10 mouse cellular contexts compared by ENCODE assay signal in genomic region chr9:65217661-65218060, GRCm38 (mm10). TPM values are rescaled to one million over a fixed set of nuclear protein-coding genes. Genes with fewer than 3 reads are reported as not detected.
A peak's percentile ranks its signal among the peaks of the same experiment; 100 is the strongest.
DNase-seq lines count a peak whose midpoint lies in the region; ATAC-seq and TF ChIP-seq lines count a peak whose summit lies in the region.
"Had no signal": no experiment of that assay in that cellular context is flagged by ENCODE, and none has a peak within 500 bp of the region (broad histone marks: within the 10 kb centered on the region; RNA-seq: fewer than 3 reads in every experiment).

No protein-coding gene starts in this region.

- no peak for DNase-seq in heart, postnatal 10 days
- peak; percentile 86 for DNase-seq in adrenal gland, adult 2 months
- DNase-seq in gastrocnemius, postnatal 25 days = peak; percentile 55
- DNase-seq in liver, embryonic 14.5 days (ENCODE audit: low read depth in 3 of 3, low spot score in 3 of 3) = peak in 1 of 3 experiments; percentile 57
- DNase-seq in right cerebral cortex, postnatal 14 days = no peak
- DNase-seq in left cerebral cortex, postnatal 10 days (ENCODE audit: extremely low spot score in 1 of 2, low spot score in 2 of 2) = no peak
- DNase-seq in cerebellum, adult 11-12 months = no peak
- DNase-seq: cerebellum, adult 8-10 months; right cerebral cortex, postnatal 4 days had no signal

- WGBS in heart, embryonic 16.5 days = 58% methylated on average over 6 of the region's 6 CpGs
- WGBS in liver, embryonic 14.5 days (ENCODE audit: insufficient replicate concordance) = 6% methylated on average over 6 of the region's 6 CpGs

- H3K9me3 ChIP-seq in heart, embryonic 16.5 days (replicated peaks; ENCODE audit: control insufficient read depth, low read length) = no peaks in the 10 kb centered on the region
- H3K9me3 ChIP-seq in liver, embryonic 14.5 days (ENCODE audit: control insufficient read depth, low read length) = no peaks in the 10 kb centered on the region

- no peak for TF ChIP-seq CTCF in liver, embryonic 14.5 days (IDR thresholded peaks at IDR 0.05; ENCODE audit: low read depth)

- ATAC-seq in heart, embryonic 16.5 days (replicated peaks; ENCODE audit: extremely low read depth, insufficient read depth, low FRiP score) = no peak
- no peak for ATAC-seq in liver, embryonic 14.5 days (ENCODE audit: insufficient read depth)

- intact Hi-C loops in heart, postnatal 10 days (cut with DNase I) = no loop called here
- intact Hi-C loops in left cerebral cortex, postnatal 10 days (cut with DNase I) = no loop called here

- H3K4me1 ChIP-seq in heart, embryonic 16.5 days (ENCODE audit: control insufficient read depth, insufficient read depth, low read length) = peaks cover 11% of the 10 kb centered on the region
- H3K4me1 ChIP-seq in liver, embryonic 14.5 days (replicated peaks; ENCODE audit: control insufficient read depth in 2 of 2, insufficient read depth in 2 of 2, low read length in 1 of 2) = peaks cover 39 to 43% of the 10 kb centered on the region in 2 experiments

- peak overlapping the region; percentile 5; the same call in 1 of the 2 replicates for H3K27ac ChIP-seq in heart, embryonic 16.5 days (ENCODE audit: low read length)
- peak overlapping the region; percentile 98 for H3K27ac ChIP-seq in liver, embryonic 14.5 days

- no peaks in the 10 kb centered on the region for H3K27me3 ChIP-seq in heart, embryonic 16.5 days (ENCODE audit: control insufficient read depth, insufficient read depth, low read length)
- H3K27me3 ChIP-seq in liver, embryonic 14.5 days (ENCODE audit: control insufficient read depth, insufficient read depth, low read length) = no peaks in the 10 kb centered on the region

- H3K9ac ChIP-seq in heart, embryonic 16.5 days (ENCODE audit: low read length) = no peak overlapping the region
- peak overlapping the region; percentile 97 for H3K9ac ChIP-seq in liver, embryonic 14.5 days (replicated peaks)

- peak; percentile 7; the same call in 1 of the 2 replicates for TF ChIP-seq EP300 in liver, embryonic 14.5 days (IDR thresholded peaks at IDR 0.05; ENCODE audit: low read depth)

- no peak overlapping the region for H3K4me3 ChIP-seq in heart, embryonic 16.5 days (ENCODE audit: low read length)
- H3K4me3 ChIP-seq in liver, embryonic 14.5 days (ENCODE audit: insufficient read depth in 1 of 2, low read depth in 2 of 2, low read length in 2 of 2) = peak overlapping the region; percentile 51 to 73

- no peaks in the 10 kb centered on the region for H3K36me3 ChIP-seq in heart, embryonic 16.5 days (ENCODE audit: control insufficient read depth, insufficient read depth)
- H3K36me3 ChIP-seq in liver, embryonic 14.5 days (replicated peaks; ENCODE audit: control insufficient read depth, insufficient read depth, low read depth) = no peaks in the 10 kb centered on the region; the same call in 1 of the 2 replicates

- H3K4me2 ChIP-seq in heart, embryonic 16.5 days (ENCODE audit: low read depth, low read length) = no peak overlapping the region
- H3K4me2 ChIP-seq in liver, embryonic 14.5 days (ENCODE audit: low read depth) = peak overlapping the region; percentile 93

RNA-seq across cellular contexts. Expression of gene Parp16, which starts 22.5 kb away (rescaled TPM):
- 5.4 and 6.5 TPM in 2 replicates for polyA plus RNA-seq in heart, embryonic 16.5 days (2015; fragmentation: Nextera tagmentation; extraction: Ambion mirVana)
- total RNA-seq in heart, postnatal 10 days (2021) = 1 to 10 TPM; 5.1 to 5.9 TPM
- 10 to 100 TPM; 13.5 to 22.3 TPM for total RNA-seq in adrenal gland, adult 2 months (2021)
- polyA plus RNA-seq in adrenal gland, adult 2 months (2012; rRNA removed) = 41.9 and 49.8 TPM in 2 replicates
- 1 to 10 TPM; 3.8 to 5.3 TPM for total RNA-seq in gastrocnemius, postnatal 25 days (2021)
- polyA plus RNA-seq in liver, embryonic 14.5 days (2012; rRNA removed) = 4.9 and 5.7 TPM in 2 replicates
- polyA plus RNA-seq in liver, embryonic 14.5 days (2014; fragmentation: Nextera tagmentation; extraction: Ambion mirVana) = 7.2 and 9.3 TPM in 2 replicates
- total RNA-seq in left cerebral cortex, postnatal 10 days (2021) = 1 to 10 TPM; 4.1 to 4.6 TPM

RNA-seq across cellular contexts. Expression of gene Cilp, which starts 47.3 kb away (rescaled TPM):
- polyA plus RNA-seq in heart, embryonic 16.5 days (2015; fragmentation: Nextera tagmentation; extraction: Ambion mirVana) = 0.08 and 0.14 TPM in 2 replicates
- total RNA-seq in heart, postnatal 10 days (2021) = 1 to 10 TPM; 5.4 to 6.6 TPM
- total RNA-seq in adrenal gland, adult 2 months (2021) = 1 to 10 TPM; 4.6 to 8.5 TPM
- polyA plus RNA-seq in adrenal gland, adult 2 months (2012; rRNA removed) = 2.3 and 3.7 TPM in 2 replicates
- 100 to 1,000 TPM in 1 of 2 experiments, 10 to 100 TPM in 1; 28.8 to 105 TPM for total RNA-seq in gastrocnemius, postnatal 25 days (2021)
- polyA plus RNA-seq in liver, embryonic 14.5 days (2012; rRNA removed) = 0.01 TPM in 1 of 2 replicates, not detected in the other
- not detected in 2 replicates for polyA plus RNA-seq in liver, embryonic 14.5 days (2014; fragmentation: Nextera tagmentation; extraction: Ambion mirVana)
- under 1 TPM; 0.08 to 0.09 TPM for total RNA-seq in left cerebral cortex, postnatal 10 days (2021)

Comparison
In these comparisons a context has a peak if more than half of its experiments do, and no peak if none do; other contexts are left out.
1. DNase-seq: peak in adrenal gland, adult 2 months (single experiment) and gastrocnemius, postnatal 25 days (single experiment); none in heart, postnatal 10 days (0 of 2), right cerebral cortex, postnatal 14 days (single experiment), left cerebral cortex, postnatal 10 days (0 of 2) and cerebellum, adult 11-12 months (single experiment).
2. RNA of gene Cilp, which starts 47.3 kb away (total RNA-seq): 28.8 to 105 TPM in gastrocnemius, postnatal 25 days, 4.6 to 8.5 TPM in adrenal gland, adult 2 months and 5.4 to 6.6 TPM in heart, postnatal 10 days; 0.08 to 0.09 TPM in left cerebral cortex, postnatal 10 days; every median in the first group is over 4 times any median in the second.